Mouse (Mus musculus) brain, adult 2 months (tissue): ENCODE data around the gene Htr1f.

Experiments
- DNase-seq: peaks from one replicate; pipeline ENCODE4 v3.0.0; 2011; ENCODE audit warnings: low read depth, low spot score

Gene Htr1f

DNA sequence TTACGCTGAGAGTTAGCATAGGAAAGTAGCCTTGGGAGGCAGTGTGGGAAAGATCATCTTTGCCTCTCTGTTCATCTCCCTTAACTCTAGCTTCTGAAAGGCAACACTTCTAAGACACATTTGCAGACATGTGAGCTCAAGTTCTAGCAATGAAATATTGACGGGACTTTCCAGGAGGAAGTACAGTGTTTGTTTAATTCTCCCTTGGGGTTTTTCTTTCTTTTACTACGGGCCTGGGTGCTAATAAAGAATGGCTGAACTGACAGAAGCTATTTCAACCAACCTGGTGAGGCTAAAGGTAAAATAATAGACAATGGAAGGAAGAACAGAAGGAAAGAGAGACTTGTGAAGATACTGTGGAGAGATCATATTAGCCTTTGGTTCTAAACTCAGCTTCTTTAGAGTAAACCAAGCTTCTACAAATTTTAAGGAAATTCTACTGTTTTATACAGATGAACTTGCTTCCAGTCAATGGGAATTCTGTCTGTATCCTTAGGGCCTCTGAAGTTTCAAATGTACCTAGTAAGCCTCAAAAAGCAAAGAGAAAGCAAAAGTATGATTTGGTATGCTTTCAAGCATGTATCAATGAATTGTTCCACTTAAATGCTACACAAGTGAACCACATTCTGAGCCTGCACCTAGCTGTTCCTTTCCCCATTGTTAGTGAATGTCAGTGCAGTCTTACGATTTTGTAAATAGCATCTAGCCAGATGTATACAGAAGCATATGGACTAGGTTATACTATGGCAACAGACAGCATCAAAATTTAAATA, 131.9 kb downstream of the Htr1f start:
- no peak for DNase-seq

DNA sequence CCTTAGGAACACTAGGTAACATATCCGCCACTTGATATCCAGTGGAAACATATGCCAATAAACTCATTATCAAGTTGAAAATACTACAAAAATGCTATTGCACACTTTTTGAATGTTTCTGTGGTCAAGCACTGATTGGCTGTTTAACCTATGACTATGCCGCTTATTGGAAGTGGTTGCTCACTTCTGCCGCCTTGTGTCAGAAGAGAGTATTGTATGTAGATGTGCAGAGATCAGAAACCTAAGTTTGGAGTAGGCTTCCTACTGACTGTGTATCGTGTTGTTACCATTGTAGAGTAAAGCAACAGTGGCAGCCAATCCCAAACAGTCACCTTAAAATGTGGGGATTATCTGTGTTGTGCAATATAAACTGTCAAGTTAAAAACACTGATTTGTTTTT, 144.0 kb downstream of the Htr1f start:
- DNase-seq: no peak

GRCm38 (mm10) chr16:64941646-64942195, 163.9 kb downstream of the Htr1f start:
- DNase-seq: no peak

GRCm38 (mm10) chr16:64934793-64935192, 170.9 kb downstream of the Htr1f start:
- DNase-seq: no peak

DNA sequence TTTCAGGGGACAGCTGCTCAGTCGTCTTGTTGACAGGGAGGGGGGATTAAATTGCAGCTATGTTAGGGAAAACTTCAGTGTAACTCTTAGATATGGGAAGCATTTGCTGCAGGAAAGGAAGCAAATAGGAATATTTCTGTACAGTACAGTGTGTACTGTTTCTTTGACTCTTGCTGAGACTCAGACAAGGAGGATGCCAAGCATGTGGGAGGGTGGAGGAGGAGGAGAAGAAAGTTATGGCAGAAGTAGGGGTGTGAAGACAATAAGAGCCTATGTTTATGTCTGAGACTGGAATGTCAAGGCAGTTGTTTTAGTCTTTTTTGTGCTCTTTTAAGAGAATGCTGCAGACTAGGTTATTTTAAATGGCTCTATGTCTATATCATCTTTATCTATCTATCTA, 171.6 kb downstream of the Htr1f start:
- DNase-seq: peak; percentile 83

GRCm38 (mm10) chr16:64923500-64923899, 182.2 kb downstream of the Htr1f start:
- DNase-seq: no peak

GRCm38 (mm10) chr16:64908747-64909146, 196.9 kb downstream of the Htr1f start:
- DNase-seq: no peak

GRCm38 (mm10) chr16:64907112-64907511, 198.5 kb downstream of the Htr1f start:
- DNase-seq: peak; percentile 55

- peak; percentile 11 for DNase-seq
Measured at GRCm38 (mm10) chr16:64903328-64903727, 202.3 kb downstream of the Htr1f start.

DNA sequence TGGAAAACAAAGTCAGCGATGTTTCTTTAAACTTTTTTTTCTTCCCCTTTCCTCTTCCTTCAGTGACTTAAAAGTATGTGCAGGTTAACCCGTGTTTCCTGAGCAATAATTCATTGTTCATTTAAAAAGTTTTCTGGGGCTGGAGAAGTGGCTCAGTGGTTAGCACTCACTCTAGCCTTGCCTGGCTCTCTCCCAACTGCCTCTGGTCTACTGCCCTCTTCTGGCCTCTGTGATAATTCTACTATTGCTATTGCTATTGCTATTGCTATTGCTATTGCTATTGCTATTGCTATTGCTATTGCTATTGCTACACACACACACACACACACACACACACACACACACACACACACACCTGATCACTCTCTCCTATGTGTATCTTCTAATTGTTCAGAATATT, 206.6 kb downstream of the Htr1f start:
- DNase-seq: no peak

GRCm38 (mm10) chr16:64889496-64889895, 216.2 kb downstream of the Htr1f start:
- DNase-seq: no peak

GRCm38 (mm10) chr16:64885547-64885946, 220.1 kb downstream of the Htr1f start:
- DNase-seq: no peak

DNA sequence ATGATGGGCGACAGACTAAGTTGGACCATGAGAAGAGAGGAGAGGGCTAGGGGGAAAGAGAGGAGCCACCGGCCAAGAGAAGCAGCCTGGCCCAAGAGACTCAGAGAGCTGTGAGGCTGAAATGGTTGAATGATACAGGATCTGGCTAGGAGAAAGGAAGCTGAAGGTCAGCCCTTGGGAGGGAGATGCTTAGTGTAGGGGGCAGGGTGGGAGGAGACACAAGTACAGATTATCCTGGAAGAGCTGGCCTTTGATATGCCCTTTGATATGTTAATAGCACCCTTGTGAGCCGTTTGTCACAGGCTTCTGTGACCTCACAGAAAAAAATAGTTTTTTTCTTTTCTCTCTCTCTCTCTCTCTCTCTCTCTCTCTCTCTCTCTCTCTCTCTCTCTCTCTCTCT, 220.5 kb downstream of the Htr1f start:
- DNase-seq: no peak

- no peak for DNase-seq
Measured at GRCm38 (mm10) chr16:64884420-64884838, 221.2 kb downstream of the Htr1f start.

DNA sequence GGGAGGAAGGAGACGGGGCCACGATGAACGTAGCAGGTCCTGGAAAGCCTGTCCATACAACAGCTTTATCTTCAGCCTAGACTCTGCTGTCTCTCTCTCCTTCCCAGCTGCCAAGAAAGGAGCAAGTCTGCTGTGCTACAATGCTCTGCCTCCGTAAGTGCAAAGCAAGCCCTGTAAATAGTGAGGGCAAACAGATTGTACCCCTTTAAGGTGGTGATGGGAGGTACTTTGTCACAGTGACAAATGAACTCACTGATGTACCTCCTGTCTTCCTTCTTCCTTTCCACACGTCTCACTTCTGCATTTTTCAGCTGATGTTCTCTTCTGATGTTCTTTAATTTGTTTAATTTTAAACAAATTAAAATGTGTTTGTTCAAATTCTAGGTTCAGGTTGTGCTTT, 221.8 kb downstream of the Htr1f start:
- no peak for DNase-seq

- no peak for DNase-seq
Measured at GRCm38 (mm10) chr16:64881442-64881841, 224.2 kb downstream of the Htr1f start.

DNA sequence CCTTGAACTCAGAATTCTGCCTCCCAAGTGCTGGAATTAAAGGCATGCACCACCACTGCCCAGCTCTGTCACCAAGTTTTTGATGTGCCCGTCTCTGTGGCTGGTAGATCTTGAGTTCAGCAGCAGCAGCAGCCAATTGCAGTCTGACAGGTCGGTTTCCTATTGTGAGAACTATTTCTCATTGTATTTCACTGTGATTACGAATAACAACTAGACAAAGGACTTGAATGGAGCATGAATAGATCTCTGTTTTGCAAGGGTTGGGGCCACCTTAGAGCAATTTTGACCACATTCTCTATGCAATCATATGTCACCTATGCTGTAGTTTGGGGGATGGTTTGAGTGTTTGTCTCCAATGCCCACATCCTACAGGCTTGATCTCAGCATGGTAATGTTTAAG, 224.7 kb downstream of the Htr1f start:
- no peak for DNase-seq

DNA sequence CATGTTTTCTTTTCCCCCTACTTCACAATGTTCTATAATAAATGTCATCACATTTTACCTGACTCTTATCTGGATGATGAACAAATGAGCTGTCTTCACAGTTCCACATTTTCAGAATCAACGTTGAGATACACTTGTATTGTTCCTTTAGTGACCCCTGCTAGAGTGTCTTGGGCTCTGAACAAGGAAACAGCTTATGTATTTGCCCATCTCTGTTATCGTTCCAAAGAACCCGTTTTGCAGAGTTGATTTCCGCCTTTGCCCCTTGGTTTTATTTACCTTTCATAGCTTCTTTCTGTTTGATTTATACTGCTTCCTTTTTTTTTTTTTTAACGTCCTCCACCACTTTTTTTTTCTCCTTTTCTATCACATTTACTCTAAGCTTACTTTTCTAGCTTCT, 225.9 kb downstream of the Htr1f start:
- no peak for DNase-seq

DNA sequence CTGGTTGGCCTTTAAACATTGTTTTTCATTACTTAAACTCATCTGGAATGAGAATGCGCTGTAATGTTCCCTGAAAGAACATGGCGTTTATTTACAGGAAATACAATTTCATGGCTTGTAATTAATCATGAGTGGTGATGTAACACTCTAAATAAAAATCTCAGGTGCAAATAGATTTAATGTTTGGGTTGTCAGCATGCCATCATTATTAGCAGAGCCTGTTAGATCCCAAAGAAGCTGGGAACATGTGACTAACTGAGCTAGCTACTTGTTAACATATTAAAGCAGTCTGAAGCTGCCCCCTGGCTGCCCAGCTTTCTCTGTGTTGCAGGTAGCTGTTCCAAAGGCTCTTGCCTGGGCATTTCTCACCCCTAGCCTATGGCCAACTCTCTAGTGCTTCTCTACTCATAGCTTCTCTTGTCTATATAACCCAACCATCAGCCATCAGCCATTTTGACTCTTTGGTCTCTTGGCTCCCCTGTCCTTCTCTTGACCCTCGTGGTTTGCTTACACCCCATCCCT, 227.0 kb downstream of the Htr1f start:
- DNase-seq: no peak

DNA sequence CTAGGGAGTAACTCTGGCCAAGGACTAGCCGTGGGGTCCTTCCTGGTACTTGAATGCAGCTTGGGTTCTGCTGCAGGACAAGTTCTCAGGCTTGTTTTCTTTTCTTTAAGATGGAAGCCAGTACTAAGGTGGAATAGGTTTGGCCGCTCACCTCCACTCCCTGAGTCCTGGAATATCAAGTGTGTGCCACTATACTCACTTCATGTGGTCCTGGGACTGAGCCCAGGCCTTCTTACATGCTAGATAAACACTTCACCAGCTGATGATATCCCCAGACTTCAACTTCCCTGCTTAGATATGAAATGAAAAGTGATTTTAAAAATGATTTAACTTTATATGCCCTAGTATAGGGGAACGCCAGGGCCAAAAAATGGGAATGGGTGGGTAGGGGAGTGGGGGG, 228.3 kb downstream of the Htr1f start:
- no peak for DNase-seq

GRCm38 (mm10) chr16:64876631-64877265, 228.9 kb downstream of the Htr1f start:
- no peak for DNase-seq

- DNase-seq: no peak
Measured at GRCm38 (mm10) chr16:64875822-64876221, 229.8 kb downstream of the Htr1f start.

DNA sequence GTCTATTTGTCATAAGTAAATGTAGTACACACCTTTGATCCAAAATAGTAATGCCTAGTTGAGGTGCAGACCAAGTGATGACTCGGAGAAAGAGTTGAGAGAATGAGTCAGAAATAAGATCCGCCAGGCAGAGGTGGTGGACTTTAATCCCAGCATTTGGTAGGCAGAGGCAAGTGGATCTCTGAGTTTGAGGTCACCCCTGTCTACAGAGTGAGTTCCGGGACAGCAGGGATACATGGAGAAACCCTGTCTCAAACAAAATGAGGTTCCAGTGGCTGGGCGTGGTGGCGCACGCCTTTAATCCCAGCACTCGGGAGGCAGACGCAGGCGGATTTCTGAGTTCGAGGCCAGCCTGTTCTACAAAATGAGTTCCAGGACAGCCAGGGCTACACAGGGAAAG, 230.3 kb downstream of the Htr1f start:
- DNase-seq: no peak
